Mouse (Mus musculus): ENCODE results near the gene Tmem256.

DNA sequence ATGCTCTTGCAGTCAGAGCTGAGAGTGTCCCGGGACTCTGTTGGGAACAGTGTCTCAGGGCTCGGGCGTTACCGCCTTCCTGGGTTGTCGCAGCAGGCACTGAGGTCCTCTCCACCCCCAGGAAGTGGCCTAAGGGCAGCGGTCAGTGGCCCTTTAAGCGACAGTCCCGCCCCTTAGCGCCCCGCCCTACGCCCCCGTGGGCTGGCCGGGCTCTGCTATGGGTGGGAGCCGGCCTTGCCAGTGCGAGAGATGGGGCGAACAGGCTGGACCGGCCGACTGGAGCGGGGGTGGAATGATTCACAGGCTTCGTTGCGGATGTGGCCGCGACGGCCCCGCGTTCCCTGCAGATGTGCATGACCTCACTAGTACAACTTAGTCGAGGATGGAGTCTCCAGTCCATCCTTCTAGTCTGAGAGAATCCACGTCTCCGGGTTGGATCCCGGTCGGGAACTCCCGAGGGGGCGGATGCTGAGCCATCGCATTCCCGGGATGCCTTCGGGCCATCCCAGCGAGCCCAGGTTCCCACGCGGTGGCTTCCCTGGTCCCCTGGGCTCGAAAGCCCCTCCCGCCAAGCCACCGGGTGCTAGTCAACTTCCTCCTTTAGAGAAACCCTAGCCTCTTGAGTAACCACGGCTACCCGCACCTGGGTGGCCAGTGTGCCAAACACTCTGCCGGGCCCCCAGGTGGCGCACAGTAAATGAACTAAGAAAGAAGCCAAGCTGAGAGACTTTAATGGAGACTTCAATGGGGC, 42.7 kb downstream of the Tmem256 start, which contains the start of gene Kctd11:
- TF ChIP-seq GATA1 (IDR thresholded peaks at IDR 0.05; ENCODE audit: low read length) (no peak), TAL1 (IDR thresholded peaks at IDR 0.05; ENCODE audit: low read length) (no peak)

Measured in erythroblast, embryonic 14.5 days (primary cell).